Mouse (Mus musculus) heart, adult 9 months (tissue): Measurements from ENCODE around the gene Sema4g.
A peak's percentile ranks its signal among the peaks of the same experiment; 100 is the strongest.
"Not testable (repeated sequence)": the region's sequence is repeated elsewhere in the genome, so short reads cannot be mapped to it uniquely, and the experiment has no call there.

ENCODE experiments used
- DNase-seq, 2 experiments: peaks; one replicate each; pipeline ENCODE4 v3.0.0; 2022; ENCODE audit warnings: low spot score in 2 of 2

The Sema4g gene

GRCm38 (mm10) chr19:45024775-45025174 is 35.9 kb downstream of the Sema4g start:
- no peak for DNase-seq

- no peak for DNase-seq
Measured at GRCm38 (mm10) chr19:45025937-45026568, 37.2 kb downstream of the Sema4g start.

GRCm38 (mm10) chr19:45026958-45027670 is 38.2 kb downstream of the Sema4g start:
- DNase-seq, result peak in 1 of 2 experiments; percentile 41

- DNase-seq, result peak in 1 of 2 experiments; percentile 39
Measured at GRCm38 (mm10) chr19:45027848-45028247, 38.9 kb downstream of the Sema4g start.

GRCm38 (mm10) chr19:45028746-45029145 is 39.8 kb downstream of the Sema4g start:
- no peak for DNase-seq

GRCm38 (mm10) chr19:45029571-45029970 is 40.7 kb downstream of the Sema4g start:
- no peak for DNase-seq

- DNase-seq, result no peak
Measured at GRCm38 (mm10) chr19:45030111-45030510, 41.2 kb downstream of the Sema4g start.

GRCm38 (mm10) chr19:45030746-45031693 is 42.1 kb downstream of the Sema4g start:
- DNase-seq, result peak; percentile 69 to 79

GRCm38 (mm10) chr19:45031780-45032179 is 42.9 kb downstream of the Sema4g start:
- peak in 1 of 2 experiments; percentile 81 for DNase-seq

- no peak for DNase-seq
Measured at GRCm38 (mm10) chr19:45032570-45033332, 43.9 kb downstream of the Sema4g start.

GRCm38 (mm10) chr19:45036867-45037266 is 48.0 kb downstream of the Sema4g start:
- no peak for DNase-seq

GRCm38 (mm10) chr19:45038198-45038597 is 49.3 kb downstream of the Sema4g start:
- not testable (repeated sequence) for DNase-seq

GRCm38 (mm10) chr19:45040214-45040613 is 51.3 kb downstream of the Sema4g start:
- no peak for DNase-seq

- DNase-seq, result no peak
Measured at GRCm38 (mm10) chr19:45044389-45044927, 55.6 kb downstream of the Sema4g start.

- no peak for DNase-seq
Measured at GRCm38 (mm10) chr19:45045236-45045635, 56.3 kb downstream of the Sema4g start.

GRCm38 (mm10) chr19:45045651-45046050 is 56.8 kb downstream of the Sema4g start, which contains the start of gene Pdzd7:
Pdzd7 (minus strand) TSS chr19:45045717.
- DNase-seq, result no peak

GRCm38 (mm10) chr19:45046523-45047321 is 57.8 kb downstream of the Sema4g start:
- DNase-seq, result peak; percentile 81

GRCm38 (mm10) chr19:45047417-45047934 is 58.6 kb downstream of the Sema4g start, which contains the start of gene Sfxn3:
Sfxn3 (plus strand) TSS chr19:45047503.
- DNase-seq, result peak; percentile 97

GRCm38 (mm10) chr19:45047935-45048643 is 59.2 kb downstream of the Sema4g start:
- DNase-seq, result peak; percentile 79 to 80
